Comparison of ENCODE assay signal across 22 mouse cellular contexts in genomic region chr9:29680677-29681076, GRCm38 (mm10).
DNase-seq lines count a peak whose midpoint lies in the region; ATAC-seq and TF ChIP-seq lines count a peak whose summit lies in the region.
"Had no signal": no experiment of that assay in that cellular context is flagged by ENCODE, and none has a peak within 500 bp of the region (broad histone marks: within the 10 kb centered on the region; RNA-seq: fewer than 3 reads in every experiment).

No protein-coding gene starts in this region.

- no peaks in the 10 kb centered on the region for H3K27me3 ChIP-seq in forebrain, postnatal 0 days (ENCODE audit: insufficient read depth, low read length)
- no peaks in the 10 kb centered on the region for H3K27me3 ChIP-seq in forebrain, embryonic 13.5 days
- H3K27me3 ChIP-seq in midbrain, postnatal 0 days (ENCODE audit: insufficient read depth, low read length): no peaks in the 10 kb centered on the region
- no peaks in the 10 kb centered on the region for H3K27me3 ChIP-seq in midbrain, embryonic 15.5 days (replicated peaks)
- no peaks in the 10 kb centered on the region for H3K27me3 ChIP-seq in limb, embryonic 11.5 days (ENCODE audit: control insufficient read depth, insufficient read depth, low read length)
- H3K27me3 ChIP-seq: heart, embryonic 13.5 days; hindbrain, embryonic 12.5 days; liver, embryonic 12.5 days had no signal

- no peak overlapping the region for H3K4me3 ChIP-seq in forebrain, postnatal 0 days (ENCODE audit: low read depth, low read length)
- no peak overlapping the region for H3K4me3 ChIP-seq in forebrain, embryonic 13.5 days
- H3K4me3 ChIP-seq in midbrain, postnatal 0 days (ENCODE audit: low read depth, low read length): no peak overlapping the region
- no peak overlapping the region for H3K4me3 ChIP-seq in midbrain, embryonic 15.5 days
- H3K4me3 ChIP-seq in limb, embryonic 11.5 days (ENCODE audit: low read depth, low read length): no peak overlapping the region
- H3K4me3 ChIP-seq: heart, adult 2 months; heart, embryonic 13.5 days; hindbrain, embryonic 12.5 days; left cerebral cortex, adult 2 months; liver, embryonic 12.5 days; midbrain, embryonic 12.5 days had no signal

- H3K4me1 ChIP-seq in forebrain, postnatal 0 days (ENCODE audit: insufficient read depth): no peaks in the 10 kb centered on the region
- H3K4me1 ChIP-seq in forebrain, embryonic 13.5 days: peaks cover 18% of the 10 kb centered on the region
- H3K4me1 ChIP-seq in midbrain, postnatal 0 days (ENCODE audit: insufficient read depth, low read length): no peaks in the 10 kb centered on the region
- H3K4me1 ChIP-seq in midbrain, embryonic 15.5 days: peaks cover 4% of the 10 kb centered on the region; the same call in 1 of the 2 replicates
- peaks cover 10% of the 10 kb centered on the region; the same call in 1 of the 2 replicates for H3K4me1 ChIP-seq in limb, embryonic 11.5 days (ENCODE audit: control insufficient read depth, insufficient read depth, low read length)
- H3K4me1 ChIP-seq: liver, embryonic 12.5 days had no signal

- H3K9me3 ChIP-seq in forebrain, postnatal 0 days (ENCODE audit: low read length): no peaks in the 10 kb centered on the region
- H3K9me3 ChIP-seq in forebrain, embryonic 13.5 days (replicated peaks): no peaks in the 10 kb centered on the region
- no peaks in the 10 kb centered on the region for H3K9me3 ChIP-seq in midbrain, postnatal 0 days (ENCODE audit: low read length)
- no peaks in the 10 kb centered on the region for H3K9me3 ChIP-seq in midbrain, embryonic 15.5 days
- H3K9me3 ChIP-seq in limb, embryonic 11.5 days (ENCODE audit: control insufficient read depth, low read length): no peaks in the 10 kb centered on the region
- H3K9me3 ChIP-seq: heart, embryonic 13.5 days; hindbrain, embryonic 12.5 days; liver, embryonic 12.5 days; midbrain, embryonic 12.5 days had no signal

- WGBS in forebrain, postnatal 0 days: 16% methylated on average over 5 of the region's 5 CpGs
- WGBS in forebrain, embryonic 13.5 days: 9% methylated on average over 5 of the region's 5 CpGs
- WGBS in midbrain, postnatal 0 days: 17% methylated on average over 5 of the region's 5 CpGs
- 12% methylated on average over 5 of the region's 5 CpGs for WGBS in midbrain, embryonic 15.5 days
- 11% methylated on average over 5 of the region's 5 CpGs for WGBS in limb, embryonic 11.5 days

- no peak overlapping the region for H3K9ac ChIP-seq in forebrain, postnatal 0 days
- H3K9ac ChIP-seq in forebrain, embryonic 13.5 days: no peak overlapping the region
- no peak overlapping the region for H3K9ac ChIP-seq in midbrain, postnatal 0 days (replicated peaks; ENCODE audit: low read length, poor library complexity, severe bottlenecking)
- H3K9ac ChIP-seq in midbrain, embryonic 15.5 days: no peak overlapping the region
- no peak overlapping the region for H3K9ac ChIP-seq in limb, embryonic 11.5 days (ENCODE audit: low read length)
- H3K9ac ChIP-seq: heart, embryonic 13.5 days; hindbrain, embryonic 12.5 days; liver, embryonic 12.5 days; midbrain, embryonic 12.5 days had no signal

- H3K36me3 ChIP-seq in forebrain, postnatal 0 days (ENCODE audit: insufficient read depth): no peaks in the 10 kb centered on the region
- no peaks in the 10 kb centered on the region for H3K36me3 ChIP-seq in forebrain, embryonic 13.5 days (ENCODE audit: poor library complexity, severe bottlenecking)
- no peaks in the 10 kb centered on the region for H3K36me3 ChIP-seq in midbrain, postnatal 0 days (ENCODE audit: insufficient read depth, low read length)
- no peaks in the 10 kb centered on the region for H3K36me3 ChIP-seq in midbrain, embryonic 15.5 days (replicated peaks)
- H3K36me3 ChIP-seq in limb, embryonic 11.5 days (ENCODE audit: control insufficient read depth, insufficient read depth, low read length): no peaks in the 10 kb centered on the region
- H3K36me3 ChIP-seq: heart, embryonic 13.5 days; hindbrain, embryonic 12.5 days; liver, embryonic 12.5 days; midbrain, embryonic 12.5 days had no signal

- no peak for DNase-seq in forebrain, postnatal 0 days
- peak; percentile 32 for DNase-seq in midbrain, postnatal 0 days (ENCODE audit: low spot score)
- DNase-seq in limb, embryonic 11.5 days (ENCODE audit: low spot score): peak; percentile 55
- DNase-seq in retina, embryonic 14.5 days (ENCODE audit: low spot score): no peak
- DNase-seq in Muller cell, postnatal 12 days (ENCODE audit: inconsistent ontology term): no peak
- DNase-seq: adrenal gland, adult 2 months; cerebellum, adult 11-12 months; gastrocnemius, postnatal 25 days; heart, adult 2 months; heart, postnatal 14 days; kidney, adult 8-10 months; kidney, postnatal 10 days; lung, adult 18-20 months; lung, postnatal 10 days had no signal

- peak; percentile 53; the same call in 1 of the 2 replicates for ATAC-seq in forebrain, postnatal 0 days
- ATAC-seq in forebrain, embryonic 13.5 days: no peak
- ATAC-seq in midbrain, postnatal 0 days (ENCODE audit: low FRiP score): no peak
- ATAC-seq in midbrain, embryonic 15.5 days (replicated peaks): no peak
- ATAC-seq in limb, embryonic 11.5 days (ENCODE audit: insufficient number of reproducible peaks, low FRiP score, low TSS enrichment, low read depth): no peak
- ATAC-seq: liver, embryonic 12.5 days; Patski had no signal

- no peak for TF ChIP-seq CTCF in forebrain, postnatal 0 days (IDR thresholded peaks at IDR 0.05; ENCODE audit: low read depth)
- TF ChIP-seq CTCF in midbrain, postnatal 0 days (IDR thresholded peaks at IDR 0.05): no peak

- no peak overlapping the region for H3K27ac ChIP-seq in forebrain, postnatal 0 days (ENCODE audit: low read depth, low read length)
- no peak overlapping the region for H3K27ac ChIP-seq in forebrain, embryonic 13.5 days
- H3K27ac ChIP-seq in midbrain, postnatal 0 days (ENCODE audit: low read depth, low read length): no peak overlapping the region
- no peak overlapping the region for H3K27ac ChIP-seq in midbrain, embryonic 15.5 days
- no peak overlapping the region for H3K27ac ChIP-seq in limb, embryonic 11.5 days (replicated peaks; ENCODE audit: low read depth, low read length)
- H3K27ac ChIP-seq: heart, adult 2 months; heart, embryonic 13.5 days; hindbrain, embryonic 12.5 days; left cerebral cortex, adult 2 months; liver, embryonic 12.5 days; midbrain, embryonic 12.5 days had no signal

- H3K4me2 ChIP-seq in forebrain, postnatal 0 days (ENCODE audit: low read depth): no peak overlapping the region
- H3K4me2 ChIP-seq in forebrain, embryonic 13.5 days: no peak overlapping the region
- no peak overlapping the region for H3K4me2 ChIP-seq in midbrain, postnatal 0 days (ENCODE audit: low read depth, low read length, poor library complexity, severe bottlenecking)
- no peak overlapping the region for H3K4me2 ChIP-seq in midbrain, embryonic 15.5 days
- no peak overlapping the region for H3K4me2 ChIP-seq in limb, embryonic 11.5 days (ENCODE audit: low read depth, severe bottlenecking)
- H3K4me2 ChIP-seq: heart, embryonic 13.5 days; hindbrain, embryonic 12.5 days; liver, embryonic 12.5 days; midbrain, embryonic 12.5 days had no signal

Comparison
In these comparisons a context has a peak if more than half of its experiments do, and no peak if none do; other contexts are left out.
1. DNase-seq: peak in midbrain, postnatal 0 days (single experiment) and limb, embryonic 11.5 days (single experiment); none in forebrain, postnatal 0 days (single experiment), retina, embryonic 14.5 days (single experiment) and Muller cell, postnatal 12 days (single experiment).